Mouse (Mus musculus) heart, adult 9 months (tissue): ENCODE results near the gene Defb42.

Source experiments
- DNase-seq, 2 experiments: peaks; one replicate each; pipeline ENCODE4 v3.0.0; 2022; ENCODE audit warnings: low spot score in 2 of 2

Gene Defb42

DNA sequence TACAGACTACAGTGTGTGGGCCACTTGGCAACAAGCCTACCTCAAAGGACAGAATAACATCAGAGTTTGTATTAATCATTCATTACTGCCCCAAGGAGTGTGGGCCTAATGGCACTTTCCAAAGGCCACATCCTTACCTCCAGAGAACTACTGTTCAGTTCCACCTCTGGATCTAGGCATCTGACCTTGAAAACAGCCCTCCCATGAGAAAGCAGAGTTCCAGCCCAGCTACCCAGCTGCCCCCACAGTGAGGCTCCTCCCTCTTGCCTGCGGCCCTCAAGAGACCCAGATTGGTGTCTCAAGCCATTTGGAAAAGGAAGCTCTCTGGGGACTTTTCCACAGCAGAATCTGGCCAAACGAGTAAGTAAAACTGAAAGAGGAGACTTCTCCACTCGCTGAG, at the start of gene Defb42:
Defb42 (plus strand) TSS at position 301 of the 400 bp plus-strand sequence.
- DNase-seq = no peak

DNA sequence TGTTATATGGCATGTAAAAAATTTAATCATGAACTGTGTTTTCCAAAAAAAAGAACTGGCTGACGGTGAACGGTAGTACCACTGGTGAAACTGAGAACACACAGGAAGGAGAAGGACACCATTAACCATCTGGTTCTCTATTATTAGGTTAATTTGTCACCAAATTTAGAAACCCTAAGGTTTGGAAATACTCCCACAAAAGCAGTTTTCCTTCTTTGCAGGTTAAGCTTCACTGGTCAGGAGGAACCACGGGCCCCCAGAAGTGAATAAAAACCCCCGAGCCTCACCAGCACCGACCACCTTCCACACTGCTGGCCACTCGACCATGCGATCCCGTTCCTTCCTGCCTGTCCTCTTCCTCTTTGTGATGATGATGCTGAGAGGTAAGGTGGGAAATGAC, 49.0 kb upstream of the Defb42 start, which contains the start of gene Defb47:
Defb47 (plus strand) TSS at position 301 of the 400 bp plus-strand sequence.
- DNase-seq = no peak

DNA sequence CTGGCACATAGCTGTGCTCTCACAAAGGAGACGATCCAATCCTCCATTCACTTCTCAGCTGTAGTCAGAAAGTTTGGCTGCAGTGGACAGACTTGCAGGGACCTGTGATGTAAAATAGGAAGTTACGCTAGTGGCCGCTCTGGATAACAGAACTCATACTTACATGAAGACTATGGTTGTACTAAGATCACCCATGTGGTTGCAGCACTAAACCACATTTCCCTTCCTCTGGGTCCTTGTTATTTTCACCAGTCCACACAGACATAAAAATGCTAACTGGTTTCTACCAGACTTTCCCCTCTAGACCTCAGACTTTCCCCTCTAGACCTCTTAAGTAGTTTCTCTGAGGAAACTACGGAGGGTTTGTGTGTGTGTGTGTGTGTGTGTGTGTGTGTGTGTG, 47.8 kb upstream of the Defb42 start:
- DNase-seq = no peak

DNA sequence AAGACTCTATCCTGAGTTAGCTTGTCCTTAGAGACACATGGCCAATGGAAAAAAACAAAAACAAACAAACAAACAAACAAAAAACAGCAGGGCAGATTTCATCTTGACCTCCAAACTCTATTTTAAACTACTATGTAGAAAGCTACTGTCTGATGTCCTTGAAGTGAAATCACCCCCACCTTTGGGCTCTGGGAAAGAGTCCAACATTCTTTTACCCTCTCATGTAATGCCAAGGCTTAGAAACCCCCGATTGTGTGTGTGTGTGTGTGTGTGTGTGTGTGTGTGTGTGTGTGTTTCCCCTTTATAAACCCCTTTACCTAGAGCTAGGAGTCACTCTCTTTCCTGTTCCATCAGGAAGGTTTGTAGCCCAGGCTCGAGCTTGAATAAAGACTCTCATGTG, 44.2 kb upstream of the Defb42 start:
- no peak for DNase-seq

DNA sequence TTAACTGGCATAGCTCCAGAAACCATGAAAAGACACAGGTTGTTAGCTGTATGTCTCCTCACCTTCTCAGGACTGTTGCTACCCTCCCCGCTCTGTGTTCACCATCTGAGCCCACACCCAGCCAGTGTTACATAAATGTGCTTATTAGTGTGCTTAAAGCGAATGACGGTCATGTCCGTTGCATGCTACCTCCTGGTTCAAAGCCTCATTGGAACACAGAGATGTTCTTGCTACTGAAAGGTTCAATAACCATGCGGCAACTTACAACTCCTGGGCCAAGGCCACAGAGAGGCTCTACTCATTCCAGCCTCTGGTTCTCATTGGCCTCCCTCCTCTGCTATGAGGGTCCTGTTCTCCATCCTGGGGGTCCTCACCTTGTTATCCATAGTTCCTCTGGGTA, 35.3 kb upstream of the Defb42 start, which contains the start of gene Defb43:
Defb43 (plus strand) TSS at position 301 of the 400 bp plus-strand sequence.
- no peak for DNase-seq

DNA sequence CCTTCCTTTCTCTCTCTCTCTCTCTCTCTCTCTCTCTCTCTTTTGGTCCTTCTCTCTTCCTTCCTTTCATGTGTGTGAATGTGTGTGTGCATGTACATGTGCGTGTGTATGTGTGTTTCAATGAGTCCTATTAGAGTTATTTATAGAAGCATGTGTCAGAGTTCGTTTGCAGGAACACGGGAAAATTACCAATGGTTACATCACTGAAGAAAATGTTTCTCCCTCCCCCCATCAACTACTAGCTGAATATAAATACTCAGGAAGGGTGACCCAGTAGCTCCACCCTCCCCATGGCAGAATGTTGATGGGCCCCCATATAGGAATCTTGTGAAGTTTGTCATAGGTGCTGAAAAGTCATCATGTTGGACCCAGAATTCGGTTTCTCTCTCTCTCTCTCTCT, 33.7 kb upstream of the Defb42 start:
- no peak for DNase-seq

DNA sequence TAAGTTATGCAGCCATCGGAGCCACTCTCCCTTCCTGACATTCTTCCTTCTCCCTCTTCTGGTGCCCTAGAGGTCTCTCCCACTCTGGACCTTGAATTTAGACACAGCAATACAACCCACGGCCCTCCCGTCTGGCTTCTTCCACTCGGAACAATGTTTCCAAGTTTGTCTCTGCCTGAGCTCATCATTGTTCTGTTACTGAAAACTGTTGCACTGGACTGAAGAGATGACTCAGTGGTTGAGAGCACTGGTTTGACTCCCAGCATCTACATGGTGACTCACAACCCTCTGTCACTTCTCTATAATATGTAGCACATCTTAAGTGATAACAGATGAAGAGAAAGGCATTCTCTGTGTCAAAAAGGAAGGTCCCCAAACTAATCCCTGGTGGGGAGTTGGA, 32.1 kb upstream of the Defb42 start:
- DNase-seq = no peak

DNA sequence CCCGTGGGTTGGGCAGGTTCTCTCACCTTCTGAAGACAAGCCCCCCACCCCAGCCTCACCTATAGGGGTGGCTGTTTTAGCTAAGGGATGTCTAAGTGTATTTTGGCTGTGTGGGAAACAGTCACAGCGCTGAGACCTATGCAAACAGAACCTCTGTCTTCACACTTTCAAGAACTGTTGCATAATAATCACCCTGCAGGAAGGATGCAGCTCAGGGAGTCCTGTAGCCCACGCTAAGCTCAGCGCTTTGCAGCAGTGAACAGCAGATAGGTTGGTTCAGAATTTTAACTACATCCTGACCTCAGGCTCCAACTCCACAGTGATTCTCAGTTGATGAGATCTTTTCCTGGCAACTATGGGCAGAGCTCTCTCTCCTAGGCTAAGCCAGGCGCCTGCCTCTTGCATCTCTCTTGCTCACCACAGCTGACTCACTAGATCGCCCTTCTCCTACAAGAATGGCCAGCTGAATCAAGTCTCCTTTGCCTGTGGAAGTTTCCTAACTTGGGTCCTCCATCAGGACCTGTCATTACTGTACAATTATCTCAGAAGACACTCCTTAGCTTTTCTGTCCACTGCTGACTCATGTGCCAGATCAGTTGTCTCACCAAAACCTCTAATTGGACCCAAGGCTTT, 26.2 kb upstream of the Defb42 start:
- no peak for DNase-seq

DNA sequence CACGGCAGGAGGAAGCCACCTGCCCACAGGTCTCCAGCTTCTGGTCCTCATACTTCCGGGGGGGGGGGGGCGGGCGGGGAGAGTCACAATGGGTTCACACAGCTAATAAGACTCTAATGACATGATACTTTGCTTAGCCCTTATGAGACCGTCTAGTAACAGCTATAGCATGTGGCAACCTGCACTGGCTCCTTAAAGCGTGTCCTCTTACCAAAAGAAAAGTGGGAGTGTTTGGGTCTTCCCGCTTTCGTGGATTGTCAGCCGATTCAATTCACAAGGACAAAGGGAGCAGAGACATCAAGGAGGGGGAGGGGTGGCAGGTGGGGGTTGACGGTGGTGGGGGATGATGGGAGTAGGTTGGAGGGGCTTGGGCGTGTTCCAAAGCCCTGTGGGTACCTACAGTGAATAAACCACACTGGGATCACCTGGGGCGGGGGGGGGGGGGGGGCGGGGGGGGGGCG, 3.1 kb downstream of the Defb42 start, which contains the start of gene Defb30:
Defb30 (minus strand) TSS at position 51 of the 461 bp plus-strand sequence.
- no peak for DNase-seq

DNA sequence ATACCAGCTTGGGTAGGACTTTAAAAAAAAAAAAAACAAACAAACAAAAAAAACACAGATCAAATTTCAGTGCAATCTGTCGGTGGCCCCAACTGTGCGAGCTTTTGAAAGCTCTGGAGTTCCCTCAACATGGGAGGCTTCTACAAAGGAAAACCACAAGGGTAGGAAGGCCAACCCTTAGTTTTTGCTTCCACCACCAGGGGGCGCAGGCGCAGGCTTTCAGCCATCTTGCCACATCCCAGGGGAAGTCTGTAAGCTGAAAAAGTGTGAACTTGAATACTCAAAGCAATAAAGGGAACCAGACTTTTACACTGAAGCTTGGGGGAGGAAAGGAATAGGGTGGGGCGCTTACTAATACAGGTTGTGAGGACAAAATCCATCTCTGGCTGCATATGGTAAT, 4.0 kb downstream of the Defb42 start:
- DNase-seq = peak in 1 of 2 experiments; percentile 65

DNA sequence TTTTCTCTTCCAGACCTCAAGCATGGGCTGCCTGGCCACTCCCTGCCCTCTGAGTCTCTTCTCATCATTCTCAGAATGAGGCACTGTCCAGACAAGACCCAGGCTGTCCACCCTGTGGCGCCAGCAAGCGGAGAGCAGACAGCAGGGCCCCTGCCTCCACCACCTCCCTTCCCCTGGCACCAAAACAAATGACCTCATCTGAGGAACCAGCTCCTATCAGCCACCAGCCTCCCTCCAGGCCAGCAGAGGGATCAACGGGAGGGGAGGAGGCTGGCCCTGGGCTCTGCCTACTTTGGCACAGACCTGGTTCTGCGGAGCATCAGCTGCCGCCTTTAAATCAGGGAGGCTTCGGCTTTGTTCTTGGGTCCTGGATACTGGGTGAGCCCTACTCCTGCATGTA, 7.9 kb downstream of the Defb42 start:
- peak; percentile 82 to 83 for DNase-seq

DNA sequence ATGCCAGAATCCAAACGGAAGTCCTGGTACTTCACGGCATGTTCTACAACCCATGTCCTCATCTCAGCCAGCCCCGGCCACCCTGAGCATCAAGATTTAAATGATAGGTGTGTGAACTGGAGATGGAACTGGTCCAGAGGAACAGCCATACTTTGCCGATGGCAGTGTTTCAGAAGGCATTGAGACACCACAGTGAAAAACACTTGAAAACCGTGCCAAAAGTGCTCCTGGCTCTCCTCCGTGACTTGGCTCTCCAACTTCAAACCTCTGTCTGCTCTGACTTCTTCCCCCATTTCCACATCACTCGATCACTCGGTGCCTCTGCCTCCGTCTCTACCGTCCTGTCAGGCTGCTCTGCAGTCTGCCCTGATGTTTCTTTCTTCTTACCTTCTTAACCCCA, 13.6 kb downstream of the Defb42 start:
- no peak for DNase-seq

DNA sequence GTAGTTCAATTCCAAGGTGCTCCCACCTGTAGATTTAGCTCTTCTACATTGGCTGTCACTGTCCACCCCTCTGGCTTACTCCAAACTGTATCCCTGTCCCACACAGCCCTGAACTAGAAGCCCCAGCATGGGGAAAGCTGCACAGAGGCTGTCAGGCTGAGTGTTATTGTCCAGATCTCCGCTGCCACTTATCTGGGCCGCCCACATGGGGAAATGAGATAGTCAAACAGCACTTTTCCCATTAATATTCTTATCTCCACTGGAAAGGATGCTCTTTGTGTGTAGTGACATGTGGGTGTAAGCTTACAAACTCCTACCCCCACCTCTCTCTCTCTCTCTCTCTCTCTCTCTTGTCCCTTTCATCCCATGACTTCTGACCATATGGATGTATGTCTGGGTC, 15.4 kb downstream of the Defb42 start:
- DNase-seq = no peak

DNA sequence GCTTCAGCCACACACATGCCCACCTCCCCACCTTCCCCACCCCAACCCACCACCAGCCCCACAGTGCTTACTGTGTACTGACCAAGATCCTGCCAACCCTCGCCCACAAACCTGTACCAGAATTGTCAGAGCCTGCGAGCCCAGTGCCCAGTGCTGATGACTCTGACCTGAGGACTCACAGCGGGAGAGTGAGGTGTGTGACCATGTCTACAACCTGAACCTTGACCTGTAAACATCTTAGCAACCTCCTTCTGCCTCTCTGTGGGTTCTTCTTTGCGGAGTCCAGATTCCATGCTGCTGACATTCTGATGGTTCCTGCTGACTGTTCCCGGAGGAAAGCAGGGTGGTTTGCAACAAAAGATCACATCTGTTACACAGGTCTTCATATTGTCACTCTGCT, 18.6 kb downstream of the Defb42 start:
- no peak for DNase-seq

DNA sequence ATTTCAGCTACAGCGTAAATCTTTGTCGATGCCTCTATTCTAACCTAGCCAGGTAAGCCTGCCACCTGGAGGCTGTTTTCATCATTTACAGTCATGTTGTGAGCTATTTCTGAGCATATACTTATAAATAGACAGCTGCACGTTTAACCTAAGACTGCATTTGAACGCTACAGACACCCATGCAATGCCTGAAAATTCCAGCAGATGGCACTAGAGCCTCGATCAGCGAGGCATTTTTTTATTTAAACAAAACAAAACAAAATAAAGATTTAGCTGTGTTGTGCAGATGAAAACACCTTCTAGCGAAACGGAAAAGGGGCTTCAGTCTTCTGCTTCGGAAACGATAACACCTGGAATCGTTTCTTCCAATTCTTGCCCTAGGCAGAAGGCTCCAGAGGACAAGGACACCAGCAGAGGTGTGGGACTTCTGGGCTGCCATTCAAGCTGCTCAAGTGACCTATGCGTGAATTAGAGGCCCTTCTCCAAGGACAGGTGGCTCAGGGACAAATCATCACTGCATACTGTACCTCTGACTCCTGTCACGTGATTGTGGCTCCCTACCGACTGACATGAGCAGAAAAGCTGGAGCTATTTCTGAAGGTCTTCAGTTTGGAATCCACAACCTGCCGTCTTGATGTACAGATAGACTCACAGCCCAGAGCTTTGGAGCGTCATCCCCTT, 20.0 kb downstream of the Defb42 start:
- DNase-seq = peak; percentile 71 to 76

DNA sequence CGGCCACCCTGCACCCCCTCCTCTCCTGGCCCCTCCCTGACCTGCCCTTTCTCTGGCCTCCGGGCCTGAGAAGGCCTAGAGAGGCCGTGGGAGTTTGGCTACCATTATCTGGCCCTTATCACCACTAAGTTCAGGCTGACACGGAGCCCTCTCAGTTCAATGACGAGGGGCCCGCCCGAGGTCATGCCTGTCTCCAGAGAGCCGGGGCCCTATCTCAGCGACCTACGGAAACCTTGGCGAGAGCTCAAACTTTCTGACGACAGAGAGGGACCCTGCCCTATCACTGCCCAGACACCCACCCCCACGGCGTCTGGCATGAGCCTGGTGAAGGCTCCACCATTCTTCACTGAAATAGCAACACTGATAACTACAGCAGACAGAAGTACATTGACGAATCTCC, 20.9 kb downstream of the Defb42 start:
- peak; percentile 84 to 87 for DNase-seq
